Mouse (Mus musculus) right cerebral cortex, postnatal 36 days (tissue): ENCODE measurements around the gene Wnt3a.
"Not testable (repeated sequence)": the region's sequence is repeated elsewhere in the genome, so short reads cannot be mapped to it uniquely, and the experiment has no call there.

Source experiments
- DNase-seq, 2 experiments: peaks; one replicate each; pipeline ENCODE4 v3.0.0; 2022; ENCODE audit warnings: low spot score in 2 of 2, mixed read lengths in 1 of 2

The Wnt3a gene

GRCm38 (mm10) chr11:59308164-59308542 is 17.6 kb upstream of the Wnt3a start:
- no peak for DNase-seq

GRCm38 (mm10) chr11:59307422-59308163 is 17.0 kb upstream of the Wnt3a start:
- no peak for DNase-seq

- no peak for DNase-seq
These were observed 16.2 kb upstream of the Wnt3a start, which contains the start of gene Wnt9a for GRCm38 (mm10) chr11:59306461-59307421. TSS of gene Wnt9a (plus strand) at chr11:59306928.

GRCm38 (mm10) chr11:59305821-59306215 is 15.3 kb upstream of the Wnt3a start:
- DNase-seq = no peak

- DNase-seq = peak; percentile 67 to 81
These were observed 14.7 kb upstream of the Wnt3a start for GRCm38 (mm10) chr11:59305008-59305820.

- peak; percentile 81 to 85 for DNase-seq
These were observed 12.4 kb upstream of the Wnt3a start for GRCm38 (mm10) chr11:59302700-59303569.

- DNase-seq = not testable (repeated sequence)
These were observed 10.5 kb upstream of the Wnt3a start for GRCm38 (mm10) chr11:59301053-59301452.

- no peak for DNase-seq
These were observed 9.6 kb upstream of the Wnt3a start for GRCm38 (mm10) chr11:59300185-59300584.

- peak in 1 of 2 experiments; percentile 50 for DNase-seq
These were observed 7.4 kb upstream of the Wnt3a start for GRCm38 (mm10) chr11:59297941-59298340.

- no peak for DNase-seq
These were observed 3.1 kb upstream of the Wnt3a start for GRCm38 (mm10) chr11:59293616-59294015.

GRCm38 (mm10) chr11:59289706-59290105 is 846 bp downstream of the Wnt3a start:
- DNase-seq = no peak

- DNase-seq = no peak
These were observed 6.4 kb downstream of the Wnt3a start for GRCm38 (mm10) chr11:59284146-59284545.

- no peak for DNase-seq
These were observed 7.6 kb downstream of the Wnt3a start for GRCm38 (mm10) chr11:59282933-59283332.

GRCm38 (mm10) chr11:59282111-59282510 is 8.4 kb downstream of the Wnt3a start:
- DNase-seq = no peak

- no peak for DNase-seq
These were observed 12.5 kb downstream of the Wnt3a start for GRCm38 (mm10) chr11:59278047-59278446.

- no peak for DNase-seq
These were observed 13.7 kb downstream of the Wnt3a start for GRCm38 (mm10) chr11:59276877-59277276.

GRCm38 (mm10) chr11:59274184-59274583 is 16.4 kb downstream of the Wnt3a start:
- DNase-seq = no peak

GRCm38 (mm10) chr11:59266727-59267126 is 23.8 kb downstream of the Wnt3a start:
- no peak for DNase-seq

- no peak for DNase-seq
These were observed 25.3 kb downstream of the Wnt3a start for GRCm38 (mm10) chr11:59265154-59265813.

- DNase-seq = no peak
These were observed 26.0 kb downstream of the Wnt3a start for GRCm38 (mm10) chr11:59264593-59264992.
